Mouse (Mus musculus) CH12.LX (cell line): ENCODE data around the gene Klhl41. TPM values are rescaled to one million over a fixed set of nuclear protein-coding genes. Genes with fewer than 3 reads are reported as not detected.

Experiments used
- DNase-seq: peaks from one replicate; pipeline ENCODE4 v3.0.0-alpha.2; 2013; ENCODE audit errors: extremely low read depth
- H3K27ac ChIP-seq: 2 replicates; pipeline ENCODE4 v1.5.1; 2012; ENCODE audit warnings: low read depth, mild to moderate bottlenecking, control low read depth, moderate library complexity; ENCODE audit not compliant: insufficient read depth
- H3K27me3 ChIP-seq: replicated peaks from 2 replicates; pipeline ENCODE3; 2012; ENCODE audit warnings: inconsistent platforms
- H3K36me3 ChIP-seq, 2 experiments: replicated peaks in 1 of 2; 2 replicates each; pipeline versions ENCODE3 to v1.6.1; 2012; ENCODE audit warnings: inconsistent platforms in 1 of 2, low read length in 1 of 2, mild to moderate bottlenecking in 1 of 2, mixed read lengths in 1 of 2, moderate library complexity in 1 of 2; ENCODE audit not compliant: control insufficient read depth in 1 of 2, insufficient read depth in 1 of 2
- H3K4me1 ChIP-seq, 2 experiments: 2 replicates each; pipeline ENCODE4 v1.6.1; 2012; ENCODE audit warnings: inconsistent platforms in 1 of 2, moderate library complexity in 1 of 2; ENCODE audit not compliant: insufficient read depth in 2 of 2, control insufficient read depth in 1 of 2
- H3K4me2 ChIP-seq: 2 replicates; pipeline ENCODE4 v1.6.1; 2012; ENCODE audit warnings: low read depth, mild to moderate bottlenecking, control low read depth; ENCODE audit not compliant: poor library complexity, insufficient read depth, severe bottlenecking
- H3K4me3 ChIP-seq, 3 experiments: fragments of 150-350 bp in 1 of 3; sonication (generic) in 1 of 3; replicated peaks in 1 of 3; 2 replicates each; pipeline versions ENCODE3 to v1.5.1; 2011 to 2012; ENCODE audit warnings: low read depth in 2 of 3, low read length in 2 of 3, mild to moderate bottlenecking in 2 of 3, moderate library complexity in 2 of 3, control low read depth in 1 of 3, improper control_type of control experiment in 1 of 3, inconsistent platforms in 1 of 3, mixed read lengths in 1 of 3; ENCODE audit not compliant: poor library complexity in 1 of 3
- H3K79me2 ChIP-seq: replicated peaks from 2 replicates; pipeline ENCODE4 v1.6.1; 2012; ENCODE audit warnings: mild to moderate bottlenecking, moderate library complexity; ENCODE audit not compliant: control insufficient read depth, poor library complexity, insufficient read depth, severe bottlenecking; ENCODE audit errors: extremely low read depth
- H3K9ac ChIP-seq: 2 replicates; pipeline ENCODE4 v1.6.1; 2012; ENCODE audit warnings: low read depth, mild to moderate bottlenecking, control low read depth, moderate library complexity; ENCODE audit not compliant: insufficient read depth
- H3K9me3 ChIP-seq: replicated peaks from 2 replicates; pipeline ENCODE3; 2012; ENCODE audit warnings: low read length, inconsistent platforms, mixed read lengths
- CHD2 ChIP-seq: IDR thresholded peaks from 2 replicates; pipeline ENCODE4 v1.6.1; 2011; ENCODE audit warnings: low read length, improper control_type of control experiment
- CTCF ChIP-seq, 2 experiments: IDR thresholded peaks in 1 of 2; conservative IDR thresholded peaks in 1 of 2; 2 replicates each; pipeline ENCODE4 v1.5.1; 2011 to 2012; ENCODE audit warnings: low read depth in 2 of 2, low read length in 2 of 2, improper control_type of control experiment in 1 of 2, inconsistent platforms in 1 of 2, mild to moderate bottlenecking in 1 of 2, moderate library complexity in 1 of 2
- GABPA ChIP-seq: IDR thresholded peaks from 2 replicates; pipeline ENCODE4 v1.6.1; 2012; ENCODE audit warnings: low read depth, low read length, improper control_type of control experiment, inconsistent platforms; ENCODE audit not compliant: insufficient replicate concordance
- HCFC1 ChIP-seq: IDR thresholded peaks from 2 replicates; pipeline ENCODE4 v1.6.1; 2012; ENCODE audit warnings: low read depth, mild to moderate bottlenecking, inconsistent platforms, low read length, improper control_type of control experiment
- IRF4 ChIP-seq: IDR thresholded peaks from 2 replicates; pipeline ENCODE4 v1.6.1; 2014; ENCODE audit warnings: low read depth, mild to moderate bottlenecking, inconsistent platforms, low read length, improper control_type of control experiment
- JUN ChIP-seq: IDR thresholded peaks from 2 replicates; pipeline ENCODE4 v1.6.1; 2011; ENCODE audit warnings: low read depth, mild to moderate bottlenecking, low read length, improper control_type of control experiment, moderate library complexity; ENCODE audit not compliant: insufficient read depth
- JUND ChIP-seq: conservative IDR thresholded peaks from 2 replicates; pipeline ENCODE4 v1.6.1; 2011; ENCODE audit warnings: low read depth, low read length, improper control_type of control experiment
- KAT2A ChIP-seq: IDR thresholded peaks from 2 replicates; pipeline ENCODE4 v1.6.1; 2012; ENCODE audit warnings: low read length, improper control_type of control experiment, inconsistent platforms; ENCODE audit not compliant: insufficient replicate concordance
- MAFK ChIP-seq: IDR thresholded peaks from 2 replicates; pipeline ENCODE4 v1.6.1; 2011; ENCODE audit warnings: low read length, improper control_type of control experiment; ENCODE audit not compliant: insufficient replicate concordance
- MAX ChIP-seq: IDR thresholded peaks from 2 replicates; pipeline ENCODE4 v1.6.1; 2011; ENCODE audit warnings: low read length, improper control_type of control experiment
- MEF2A ChIP-seq: IDR thresholded peaks from 2 replicates; pipeline ENCODE4 v1.6.1; 2014; ENCODE audit warnings: low read depth, mild to moderate bottlenecking, inconsistent platforms, low read length, improper control_type of control experiment, borderline replicate concordance
- NELFE ChIP-seq: IDR thresholded peaks from 2 replicates; pipeline ENCODE4 v1.6.1; 2011; ENCODE audit warnings: low read depth, low read length, improper control_type of control experiment
- POLR2A ChIP-seq: IDR thresholded peaks from 2 replicates; pipeline ENCODE4 v1.6.1; 2011; ENCODE audit warnings: low read depth, mild to moderate bottlenecking, improper control_type of control experiment, low read length
- SMC3 ChIP-seq: IDR thresholded peaks from 2 replicates; pipeline ENCODE4 v1.6.1; 2011; ENCODE audit warnings: low read depth, low read length, improper control_type of control experiment
- TCF12 ChIP-seq: IDR thresholded peaks from 2 replicates; pipeline ENCODE4 v1.6.1; 2014; ENCODE audit warnings: low read depth, mild to moderate bottlenecking, inconsistent platforms, low read length, improper control_type of control experiment
- UBTF ChIP-seq: IDR thresholded peaks from 2 replicates; pipeline ENCODE4 v1.6.1; 2012; ENCODE audit warnings: low read depth, mild to moderate bottlenecking, inconsistent platforms, low read length, improper control_type of control experiment, moderate library complexity
- USF1 ChIP-seq: IDR thresholded peaks from 2 replicates; pipeline ENCODE4 v1.6.1; 2014; ENCODE audit warnings: low read depth, mild to moderate bottlenecking, inconsistent platforms, low read length, improper control_type of control experiment
- ZKSCAN1 ChIP-seq: IDR thresholded peaks from 2 replicates; pipeline ENCODE4 v1.6.1; 2012; ENCODE audit warnings: low read depth, inconsistent platforms, low read length, improper control_type of control experiment, borderline replicate concordance
- dilution Hi-C: fragments of 300-500 bp; cut with MboI; formaldehyde crosslinking; loops from 2 replicates; pipeline ENCODE4 v1.14.3; 2020; ENCODE audit warnings: low sequenced_read_pairs; ENCODE audit not compliant: extremely low pct_unique_long_range_greater_than_20kb, extremely low pct_ligation_motif_present
- in situ Hi-C: fragments of 300-500 bp; cut with MboI; formaldehyde crosslinking; loops from 3 replicates; pipeline ENCODE4 v1.14.3; 2019; ENCODE audit warnings: low sequenced_read_pairs, low pct_ligation_motif_present, low pct_unique_long_range_greater_than_20kb, mixed read lengths
- polyA plus RNA-seq: library from polyadenylated mRNA; unstranded; fragments of >175 nt; gene quantifications from 2 replicates; pipeline ENCODE4 v1.2.1, GENCODE M21; 2012; ENCODE audit warnings: low read depth; ENCODE audit not compliant: insufficient read length
- total RNA-seq, 2 experiments: library from RNA; depleted of rRNA; stranded (reverse); fragments of 300-350 nt in 1 of 2; fragments of >200 nt in 1 of 2; gene quantifications; 2 replicates each; pipeline ENCODE4 v1.2.3; 2012 to 2014

Klhl41 gene
- total and polyA plus RNA-seq, 3 experiments: 0.04 to 0.27 (median 0.11) TPM

GRCm38 (mm10) chr2:69690843-69691242 is 20.9 kb downstream of the Klhl41 start:
- DNase-seq: no peak
- Histone ChIP-seq H3K9ac (no peak overlapping the region), H3K4me1 (no peaks in the 10 kb centered on the region), H3K4me3 (no peak overlapping the region), H3K9me3 (no peaks in the 10 kb centered on the region), H3K27ac (no peak overlapping the region), H3K4me2 (no peak overlapping the region), H3K27me3 (no peaks in the 10 kb centered on the region), H3K36me3 (peaks cover 50 to 74% of the 10 kb centered on the region in 2 experiments), H3K79me2 (no peaks in the 10 kb centered on the region)
- in situ Hi-C loops: no loop called here
- dilution Hi-C loops: no loop called here
- no peak for TF ChIP-seq NELFE
- TF ChIP-seq KAT2A: no peak
- TF ChIP-seq ZKSCAN1: no peak
- no peak for TF ChIP-seq HCFC1
- no peak for TF ChIP-seq CHD2
- no peak for TF ChIP-seq IRF4
- TF ChIP-seq TCF12: no peak
- TF ChIP-seq GABPA: no peak

- dilution Hi-C loops (no loop called here), in situ Hi-C loops (no loop called here)
- H3K27ac ChIP-seq: no peak overlapping the region
- no peaks in the 10 kb centered on the region for H3K4me1 ChIP-seq
- TF ChIP-seq MAX (no peak), MAFK (no peak), SMC3 (0 out of 2 replicates have a peak, but pooled peaks have one; percentile 6), CTCF (conservative IDR thresholded peaks at IDR 0.05 in 1 of 2, IDR thresholded peaks at IDR 0.05 in 1 of 2; ENCODE audit: low read depth in 2 of 2, low read length in 2 of 2) (peak in 1 of 2 experiments; percentile 35; a peak in 2 of 4 replicates), IRF4 (no peak), JUND (no peak)
- no peaks in the 10 kb centered on the region for H3K79me2 ChIP-seq
- no peaks in the 10 kb centered on the region for H3K9me3 ChIP-seq
- peaks cover 53 to 78% of the 10 kb centered on the region in 2 experiments for H3K36me3 ChIP-seq
- H3K4me3 ChIP-seq: no peak overlapping the region
- DNase-seq: no peak
- H3K9ac ChIP-seq: no peak overlapping the region
- no peaks in the 10 kb centered on the region for H3K27me3 ChIP-seq
- no peak overlapping the region for H3K4me2 ChIP-seq
Observed at GRCm38 (mm10) chr2:69693501-69693900, 23.6 kb downstream of the Klhl41 start.

- TF ChIP-seq MEF2A: no peak
- TF ChIP-seq POLR2A: no peak
- no peak for TF ChIP-seq JUN
- no peak for TF ChIP-seq UBTF
- no peak for TF ChIP-seq MAFK
- no peak for TF ChIP-seq USF1
- Histone ChIP-seq H3K4me2 (no peak overlapping the region), H3K4me3 (no peak overlapping the region), H3K36me3 (peaks cover 47 to 82% of the 10 kb centered on the region in 2 experiments), H3K27ac (no peak overlapping the region), H3K9ac (no peak overlapping the region), H3K79me2 (no peaks in the 10 kb centered on the region), H3K4me1 (no peaks in the 10 kb centered on the region), H3K9me3 (no peaks in the 10 kb centered on the region), H3K27me3 (no peaks in the 10 kb centered on the region)
- in situ Hi-C loops: no loop called here
- DNase-seq: no peak
- dilution Hi-C loops: no loop called here
Observed at GRCm38 (mm10) chr2:69700446-69700845, 30.5 kb downstream of the Klhl41 start.
